Mouse (Mus musculus) hematopoietic stem cell, adult 5-6 weeks (primary cell): ENCODE measurements around the gene Vwa8. TPM values are rescaled to one million over a fixed set of nuclear protein-coding genes. Genes with fewer than 3 reads are reported as not detected.
A peak's percentile ranks its signal among the peaks of the same experiment; 100 is the strongest.

Experiments
- ATAC-seq, 2 experiments: fragments of 125-278 bp in 1 of 2; replicated peaks in 1 of 2; 2 replicates each; pipeline ENCODE4 v1.8.0; 2016 to 2017; ENCODE audit warnings: inconsistent platforms in 2 of 2, mild to moderate bottlenecking in 2 of 2, moderate number of reproducible peaks in 2 of 2, low read depth in 1 of 2, moderate TSS enrichment in 1 of 2; ENCODE audit not compliant: low FRiP score in 2 of 2, poor library complexity in 2 of 2, severe bottlenecking in 2 of 2, insufficient read depth in 1 of 2, low TSS enrichment in 1 of 2
- total RNA-seq: library from RNA; stranded (forward); fragments of 172-1452, 232-1000 nt; gene quantifications from 2 replicates; pipeline ENCODE4 v1.2.3, GENCODE M21; 2017

Gene Vwa8
- total RNA-seq, 1 experiment from 2014 or later, result 34.7 TPM

GRCm38 (mm10) chr14:79030715-79031114 lies 181.9 kb downstream of the Vwa8 start:
- no peak; a peak in 1 of 4 replicates for ATAC-seq

- ATAC-seq, result no peak
Observed at GRCm38 (mm10) chr14:79031230-79031740, 182.4 kb downstream of the Vwa8 start.

- no peak for ATAC-seq
Observed at GRCm38 (mm10) chr14:79033396-79033795, 184.5 kb downstream of the Vwa8 start.

GRCm38 (mm10) chr14:79034511-79034913 lies 185.7 kb downstream of the Vwa8 start:
- no peak for ATAC-seq

- ATAC-seq, result no peak
Observed at GRCm38 (mm10) chr14:79035575-79035974, 186.7 kb downstream of the Vwa8 start.

GRCm38 (mm10) chr14:79047186-79047585 lies 198.3 kb downstream of the Vwa8 start:
- no peak for ATAC-seq

GRCm38 (mm10) chr14:79047956-79048355 lies 199.1 kb downstream of the Vwa8 start:
- ATAC-seq, result no peak

- ATAC-seq, result no peak
Observed at GRCm38 (mm10) chr14:79049544-79049943, 200.7 kb downstream of the Vwa8 start.

GRCm38 (mm10) chr14:79065636-79066035 lies 216.8 kb downstream of the Vwa8 start:
- no peak for ATAC-seq

GRCm38 (mm10) chr14:79069515-79069914 lies 220.7 kb downstream of the Vwa8 start:
- no peak for ATAC-seq

GRCm38 (mm10) chr14:79074786-79075185 lies 225.9 kb downstream of the Vwa8 start:
- ATAC-seq, result no peak

- ATAC-seq, result no peak
Observed at GRCm38 (mm10) chr14:79076560-79077300, 227.9 kb downstream of the Vwa8 start.

GRCm38 (mm10) chr14:79083573-79083972 lies 234.7 kb downstream of the Vwa8 start:
- ATAC-seq, result no peak

GRCm38 (mm10) chr14:79086006-79086405 lies 237.2 kb downstream of the Vwa8 start:
- no peak for ATAC-seq

GRCm38 (mm10) chr14:79089464-79089863 lies 240.6 kb downstream of the Vwa8 start:
- ATAC-seq, result peak; percentile 84 to 87

GRCm38 (mm10) chr14:79097181-79097580 lies 248.3 kb downstream of the Vwa8 start:
- ATAC-seq, result no peak

- ATAC-seq, result peak; percentile 73 to 90
Observed at GRCm38 (mm10) chr14:79106655-79107515, 258.0 kb downstream of the Vwa8 start.

- no peak for ATAC-seq
Observed at GRCm38 (mm10) chr14:79109375-79109774, 260.5 kb downstream of the Vwa8 start.
